Mouse (Mus musculus): ENCODE measurements around the gene Pde4d. TPM values are rescaled to one million over a fixed set of nuclear protein-coding genes. Genes with fewer than 3 reads are reported as not detected.

Pde4d gene
- polyA plus RNA-seq, 1 experiment from 2014 or later = 13.5 TPM

GRCm38 (mm10) chr13:108628501-108628900, 178.8 kb downstream of the Pde4d start:
- WGBS = 92% methylated on average over 2 of the region's 2 CpGs
- no peak for DNase-seq (ENCODE audit: low spot score)
- H3K36me3 ChIP-seq = no peaks in the 10 kb centered on the region

GRCm38 (mm10) chr13:108630576-108630975, 180.8 kb downstream of the Pde4d start:
- no peaks in the 10 kb centered on the region for H3K9me3 ChIP-seq
- no peak for DNase-seq (ENCODE audit: low spot score)
- WGBS = 73% methylated on average over 2 of the region's 2 CpGs
- H3K4me1 ChIP-seq (replicated peaks) = no peaks in the 10 kb centered on the region
- H3K27ac ChIP-seq = no peak overlapping the region
- H3K4me3 ChIP-seq = no peak overlapping the region
- no peaks in the 10 kb centered on the region for H3K27me3 ChIP-seq (ENCODE audit: insufficient read depth, poor library complexity, severe bottlenecking)
- H3K36me3 ChIP-seq = no peaks in the 10 kb centered on the region

More at GRCm38 (mm10) chr13:108628501-108628900, 178.8 kb downstream of the Pde4d start:
- no peaks in the 10 kb centered on the region for H3K9me3 ChIP-seq
- no peaks in the 10 kb centered on the region for H3K27me3 ChIP-seq (ENCODE audit: insufficient read depth, poor library complexity, severe bottlenecking)
- no peak overlapping the region for H3K4me3 ChIP-seq
- no peaks in the 10 kb centered on the region for H3K4me1 ChIP-seq (replicated peaks)
- no peak overlapping the region for H3K27ac ChIP-seq

GRCm38 (mm10) chr13:108631222-108631621, 181.5 kb downstream of the Pde4d start:
- H3K36me3 ChIP-seq = no peaks in the 10 kb centered on the region
- no peak overlapping the region for H3K4me3 ChIP-seq
- no peak for DNase-seq (ENCODE audit: low spot score)
- no peaks in the 10 kb centered on the region for H3K4me1 ChIP-seq (replicated peaks)
- H3K27ac ChIP-seq = no peak overlapping the region
- no peaks in the 10 kb centered on the region for H3K27me3 ChIP-seq (ENCODE audit: insufficient read depth, poor library complexity, severe bottlenecking)
- 78% methylated on average over 3 of the region's 3 CpGs for WGBS
- H3K9me3 ChIP-seq = no peaks in the 10 kb centered on the region

GRCm38 (mm10) chr13:108636526-108636925, 186.8 kb downstream of the Pde4d start:
- Histone ChIP-seq H3K36me3 (no peaks in the 10 kb centered on the region), H3K27me3 (ENCODE audit: insufficient read depth, poor library complexity, severe bottlenecking) (no peaks in the 10 kb centered on the region), H3K9me3 (no peaks in the 10 kb centered on the region), H3K4me3 (no peak overlapping the region), H3K27ac (no peak overlapping the region), H3K4me1 (replicated peaks) (no peaks in the 10 kb centered on the region)
- WGBS = 84% methylated on average over 1 of the region's 1 CpGs
- no peak for DNase-seq (ENCODE audit: low spot score)

GRCm38 (mm10) chr13:108642259-108642658, 192.5 kb downstream of the Pde4d start:
- Histone ChIP-seq H3K4me1 (replicated peaks) (no peaks in the 10 kb centered on the region), H3K4me3 (no peak overlapping the region), H3K36me3 (no peaks in the 10 kb centered on the region), H3K9me3 (no peaks in the 10 kb centered on the region), H3K27ac (no peak overlapping the region), H3K27me3 (ENCODE audit: insufficient read depth, poor library complexity, severe bottlenecking) (no peaks in the 10 kb centered on the region)
- DNase-seq (ENCODE audit: low spot score) = no peak
- 78% methylated on average over 5 of the region's 5 CpGs for WGBS

- no peak for DNase-seq (ENCODE audit: low spot score)
- Histone ChIP-seq H3K27ac (no peak overlapping the region), H3K36me3 (no peaks in the 10 kb centered on the region), H3K4me1 (replicated peaks) (no peaks in the 10 kb centered on the region), H3K9me3 (no peaks in the 10 kb centered on the region), H3K27me3 (ENCODE audit: insufficient read depth, poor library complexity, severe bottlenecking) (no peaks in the 10 kb centered on the region), H3K4me3 (no peak overlapping the region)
- WGBS = 80% methylated on average over 6 of the region's 6 CpGs
These were observed 197.1 kb downstream of the Pde4d start for GRCm38 (mm10) chr13:108646801-108647200.

- no peak for DNase-seq (ENCODE audit: low spot score)
- 84% methylated on average over 11 of the region's 11 CpGs for WGBS
- H3K36me3 ChIP-seq = no peaks in the 10 kb centered on the region
These were observed 197.5 kb downstream of the Pde4d start for GRCm38 (mm10) chr13:108647239-108647638.

GRCm38 (mm10) chr13:108654026-108654723, 204.4 kb downstream of the Pde4d start:
- no peaks in the 10 kb centered on the region for H3K27me3 ChIP-seq (ENCODE audit: insufficient read depth, poor library complexity, severe bottlenecking)
- no peak overlapping the region for H3K27ac ChIP-seq
- 85% methylated on average over 10 of the region's 10 CpGs for WGBS
- no peaks in the 10 kb centered on the region for H3K4me1 ChIP-seq (replicated peaks)
- H3K36me3 ChIP-seq = no peaks in the 10 kb centered on the region
- H3K4me3 ChIP-seq = no peak overlapping the region
- no peaks in the 10 kb centered on the region for H3K9me3 ChIP-seq
- no peak for DNase-seq (ENCODE audit: low spot score)

More at GRCm38 (mm10) chr13:108647239-108647638, 197.5 kb downstream of the Pde4d start:
- Histone ChIP-seq H3K27me3 (ENCODE audit: insufficient read depth, poor library complexity, severe bottlenecking) (no peaks in the 10 kb centered on the region), H3K27ac (no peak overlapping the region), H3K4me3 (no peak overlapping the region), H3K4me1 (replicated peaks) (no peaks in the 10 kb centered on the region), H3K9me3 (no peaks in the 10 kb centered on the region)

- H3K27me3 ChIP-seq (ENCODE audit: insufficient read depth, poor library complexity, severe bottlenecking) = no peaks in the 10 kb centered on the region
- H3K4me3 ChIP-seq = no peak overlapping the region
- DNase-seq (ENCODE audit: low spot score) = no peak
- H3K4me1 ChIP-seq (replicated peaks) = no peaks in the 10 kb centered on the region
- H3K9me3 ChIP-seq = no peaks in the 10 kb centered on the region
- H3K27ac ChIP-seq = no peak overlapping the region
- H3K36me3 ChIP-seq = no peaks in the 10 kb centered on the region
These were observed 216.8 kb downstream of the Pde4d start for GRCm38 (mm10) chr13:108666579-108666978.

GRCm38 (mm10) chr13:108667077-108667476, 217.3 kb downstream of the Pde4d start:
- Histone ChIP-seq H3K27ac (no peak overlapping the region), H3K27me3 (ENCODE audit: insufficient read depth, poor library complexity, severe bottlenecking) (no peaks in the 10 kb centered on the region), H3K36me3 (no peaks in the 10 kb centered on the region), H3K4me1 (replicated peaks) (no peaks in the 10 kb centered on the region), H3K4me3 (no peak overlapping the region), H3K9me3 (no peaks in the 10 kb centered on the region)
- DNase-seq (ENCODE audit: low spot score) = no peak
- 96% methylated on average over 1 of the region's 1 CpGs for WGBS

GRCm38 (mm10) chr13:108677056-108677455, 227.3 kb downstream of the Pde4d start:
- Histone ChIP-seq H3K27ac (no peak overlapping the region), H3K9me3 (no peaks in the 10 kb centered on the region), H3K27me3 (ENCODE audit: insufficient read depth, poor library complexity, severe bottlenecking) (no peaks in the 10 kb centered on the region), H3K36me3 (no peaks in the 10 kb centered on the region), H3K4me3 (no peak overlapping the region), H3K4me1 (replicated peaks) (no peaks in the 10 kb centered on the region)
- no peak for DNase-seq (ENCODE audit: low spot score)

GRCm38 (mm10) chr13:108683018-108683417, 233.3 kb downstream of the Pde4d start:
- DNase-seq (ENCODE audit: low spot score) = no peak

GRCm38 (mm10) chr13:108685817-108686216, 236.1 kb downstream of the Pde4d start:
- no peaks in the 10 kb centered on the region for H3K4me1 ChIP-seq (replicated peaks)
- no peak for DNase-seq (ENCODE audit: low spot score)
- no peaks in the 10 kb centered on the region for H3K9me3 ChIP-seq
- no peak overlapping the region for H3K27ac ChIP-seq
- WGBS = 94% methylated on average over 7 of the region's 7 CpGs
- no peak overlapping the region for H3K4me3 ChIP-seq
- no peaks in the 10 kb centered on the region for H3K36me3 ChIP-seq
- H3K27me3 ChIP-seq (ENCODE audit: insufficient read depth, poor library complexity, severe bottlenecking) = no peaks in the 10 kb centered on the region

More at GRCm38 (mm10) chr13:108683018-108683417, 233.3 kb downstream of the Pde4d start:
- no peak overlapping the region for H3K27ac ChIP-seq
- H3K36me3 ChIP-seq = no peaks in the 10 kb centered on the region
- WGBS = 93% methylated on average over 4 of the region's 4 CpGs
- no peak overlapping the region for H3K4me3 ChIP-seq
- H3K4me1 ChIP-seq (replicated peaks) = no peaks in the 10 kb centered on the region
- no peaks in the 10 kb centered on the region for H3K27me3 ChIP-seq (ENCODE audit: insufficient read depth, poor library complexity, severe bottlenecking)
- no peaks in the 10 kb centered on the region for H3K9me3 ChIP-seq

- no peak for DNase-seq (ENCODE audit: low spot score)
- WGBS = 87% methylated on average over 2 of the region's 2 CpGs
- no peaks in the 10 kb centered on the region for H3K9me3 ChIP-seq
These were observed 236.5 kb downstream of the Pde4d start for GRCm38 (mm10) chr13:108686262-108686661.

More at GRCm38 (mm10) chr13:108686262-108686661, 236.5 kb downstream of the Pde4d start:
- no peaks in the 10 kb centered on the region for H3K27me3 ChIP-seq (ENCODE audit: insufficient read depth, poor library complexity, severe bottlenecking)
- H3K4me3 ChIP-seq = no peak overlapping the region
- no peaks in the 10 kb centered on the region for H3K4me1 ChIP-seq (replicated peaks)
- H3K27ac ChIP-seq = no peak overlapping the region
- no peaks in the 10 kb centered on the region for H3K36me3 ChIP-seq
